Mouse (Mus musculus): ENCODE measurements around the gene Bend7.

- TF ChIP-seq CTCF (IDR thresholded peaks at IDR 0.05; ENCODE audit: borderline replicate concordance, insufficient read depth, low read depth, low read length) (no peak), POLR2A (IDR thresholded peaks at IDR 0.05; ENCODE audit: borderline replicate concordance, insufficient read depth, low read length) (no peak)
Measured at GRCm38 (mm10) chr2:4816308-4816707, 98.7 kb downstream of the Bend7 start.
